Mouse (Mus musculus): ENCODE results near the gene Bap1.

- TF ChIP-seq MAFK (IDR thresholded peaks at IDR 0.05; ENCODE audit: insufficient read depth, low read depth, low read length) (no peak), CHD2 (IDR thresholded peaks at IDR 0.05; ENCODE audit: low read depth, low read length) (no peak), ZC3H11A (IDR thresholded peaks at IDR 0.05; ENCODE audit: borderline replicate concordance, low read depth, low read length) (no peak)
Measured at GRCm38 (mm10) chr14:31251084-31251604, at the start of gene Bap1, which contains the start of gene Phf7.
